Mouse (Mus musculus): ENCODE results near the gene Rd3l.
A peak's percentile ranks its signal among the peaks of the same experiment; 100 is the strongest.
"Not testable (repeated sequence)": the region's sequence is repeated elsewhere in the genome, so short reads cannot be mapped to it uniquely, and the experiment has no call there.

Gene Rd3l

DNA sequence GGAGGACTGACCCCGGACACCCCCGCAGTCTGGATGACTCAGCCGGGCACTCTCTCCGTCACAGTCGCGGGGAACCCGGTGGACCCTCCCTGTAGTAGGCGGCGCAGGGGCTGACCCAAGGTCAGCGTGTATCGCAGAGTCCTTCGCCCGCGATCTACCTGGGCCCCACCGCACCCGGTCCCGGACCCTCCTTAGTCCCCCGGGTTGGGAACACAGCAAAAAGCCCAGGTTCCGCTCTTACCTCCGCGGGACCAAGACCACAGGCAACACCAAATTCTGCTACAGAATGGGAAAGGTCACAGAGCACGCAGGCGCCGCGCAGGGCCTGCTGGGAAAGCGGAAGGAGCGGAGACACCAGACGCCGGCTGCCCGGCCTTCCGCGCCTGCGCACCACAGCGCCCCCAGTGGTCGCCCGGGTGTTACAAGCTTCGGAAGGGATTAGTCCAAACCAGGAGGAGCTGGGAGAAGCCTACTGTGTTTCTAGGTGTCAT is 14.4 kb downstream of the Rd3l start, which contains the start of gene Atp5mpl:
TSS of gene Atp5mpl (minus strand) at position 295 of the 491 bp plus-strand sequence.
- peak; percentile 84 to 96 for DNase-seq (ENCODE audit: low spot score in 2 of 2)

- no peak for DNase-seq (ENCODE audit: low spot score in 2 of 2)
Measured at GRCm38 (mm10) chr12:111963339-111963738, 17.8 kb downstream of the Rd3l start.

DNA sequence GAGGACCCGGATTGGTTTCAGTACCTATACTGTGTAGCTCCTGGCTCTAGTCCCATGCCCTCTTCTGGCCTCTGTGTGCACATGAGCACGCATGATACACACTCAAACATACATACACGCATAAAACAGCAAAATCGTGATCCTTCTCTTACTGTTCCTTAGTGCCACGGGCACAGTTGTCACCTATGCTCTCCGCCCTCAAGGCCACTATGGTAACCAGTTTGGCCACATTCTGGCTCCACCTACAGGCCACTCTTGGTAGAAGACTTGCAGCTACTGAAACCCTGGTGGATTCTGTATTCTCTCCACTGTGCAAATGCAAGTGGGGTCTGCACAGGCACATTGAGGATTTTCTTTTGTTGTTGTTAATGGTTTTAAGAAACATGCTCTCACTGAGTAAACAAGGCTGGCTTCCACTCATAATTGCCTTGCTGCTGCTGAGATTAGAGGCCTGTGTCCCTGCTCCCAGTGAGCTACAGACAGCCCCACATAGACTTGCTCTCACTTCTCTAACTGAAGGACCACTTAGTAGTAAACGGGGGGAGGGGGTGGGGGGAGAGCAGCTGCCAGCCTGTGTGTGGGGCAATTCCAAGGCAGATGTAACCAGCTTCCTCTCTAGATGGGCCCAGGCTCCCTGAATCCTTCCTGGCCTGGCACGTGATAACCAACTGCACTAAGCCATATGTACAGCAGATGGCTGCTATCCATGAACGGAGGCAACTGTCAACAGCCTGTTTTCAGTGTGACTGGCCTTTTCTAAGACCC is 22.8 kb downstream of the Rd3l start:
- DNase-seq (ENCODE audit: low spot score in 2 of 2): peak in 1 of 2 experiments; percentile 80

- DNase-seq (ENCODE audit: low spot score in 2 of 2): no peak
Measured at GRCm38 (mm10) chr12:111956173-111956572, 24.9 kb downstream of the Rd3l start.

GRCm38 (mm10) chr12:111951701-111952100 is 29.4 kb downstream of the Rd3l start:
- DNase-seq (ENCODE audit: low spot score in 2 of 2): peak in 1 of 2 experiments; percentile 36

DNA sequence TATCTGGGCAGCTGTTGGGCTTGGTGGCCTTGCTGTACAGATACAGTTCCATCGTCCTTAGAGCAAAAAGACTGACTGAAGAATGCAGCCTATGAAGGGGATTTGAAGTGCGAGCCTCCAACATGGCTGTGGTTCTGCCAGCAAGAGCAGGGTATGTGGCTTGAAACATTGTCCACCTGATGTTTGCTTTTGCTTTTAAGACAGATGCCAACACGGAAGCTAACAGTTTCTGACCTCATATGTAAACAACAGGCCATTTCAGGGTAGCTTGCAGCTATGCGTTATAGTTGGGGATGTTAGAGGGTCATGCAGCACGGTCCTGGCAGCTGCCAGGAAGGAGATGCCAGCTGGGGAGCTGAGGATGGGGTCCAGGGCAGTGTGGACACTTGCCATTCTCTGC is 30.6 kb downstream of the Rd3l start:
- no peak for DNase-seq (ENCODE audit: low spot score in 2 of 2)

DNA sequence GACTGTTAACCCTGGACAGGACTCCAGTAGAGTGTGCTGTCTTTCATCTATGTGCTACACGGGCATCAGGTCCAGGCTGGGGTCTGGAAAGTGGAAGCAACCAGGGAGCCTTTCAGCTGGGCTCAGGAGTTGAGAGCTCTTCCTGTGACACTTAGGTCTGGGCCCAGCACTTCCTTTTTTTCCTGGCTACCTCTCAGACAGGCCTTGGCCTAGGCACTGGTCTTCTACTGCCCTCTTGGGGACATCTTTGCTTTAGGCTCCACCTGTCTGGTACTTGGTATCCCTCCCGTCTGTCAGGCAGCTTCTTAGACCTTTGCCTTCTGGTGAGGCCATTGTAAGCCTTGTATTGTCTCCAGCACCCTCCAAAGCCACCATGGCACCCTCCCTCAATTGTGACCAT is 34.4 kb downstream of the Rd3l start:
- peak in 1 of 2 experiments; percentile 65 for DNase-seq (ENCODE audit: low spot score in 2 of 2)

GRCm38 (mm10) chr12:111945765-111946655 is 35.1 kb downstream of the Rd3l start:
- DNase-seq (ENCODE audit: low spot score in 2 of 2): not testable (repeated sequence)

DNA sequence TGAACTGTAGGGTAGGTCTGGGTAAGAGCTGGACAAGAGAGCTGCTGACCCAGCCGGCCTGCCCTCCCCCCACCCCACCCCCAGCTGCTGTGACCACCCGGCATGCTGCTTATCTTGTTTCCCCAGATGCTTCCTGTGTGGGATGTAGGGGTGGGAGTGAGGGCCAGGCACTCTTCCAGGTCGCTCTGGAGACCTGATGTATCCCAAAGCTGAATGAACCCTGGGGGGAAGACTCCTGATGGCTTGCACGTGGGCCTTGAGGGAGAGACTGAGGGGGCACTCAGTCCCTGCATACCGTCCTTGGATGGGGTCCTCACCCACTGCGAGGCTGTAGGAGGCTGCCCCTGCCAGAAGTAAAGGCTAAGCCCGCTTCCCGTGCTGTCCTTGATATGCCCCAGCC is 36.0 kb downstream of the Rd3l start:
- DNase-seq (ENCODE audit: low spot score in 2 of 2): no peak

DNA sequence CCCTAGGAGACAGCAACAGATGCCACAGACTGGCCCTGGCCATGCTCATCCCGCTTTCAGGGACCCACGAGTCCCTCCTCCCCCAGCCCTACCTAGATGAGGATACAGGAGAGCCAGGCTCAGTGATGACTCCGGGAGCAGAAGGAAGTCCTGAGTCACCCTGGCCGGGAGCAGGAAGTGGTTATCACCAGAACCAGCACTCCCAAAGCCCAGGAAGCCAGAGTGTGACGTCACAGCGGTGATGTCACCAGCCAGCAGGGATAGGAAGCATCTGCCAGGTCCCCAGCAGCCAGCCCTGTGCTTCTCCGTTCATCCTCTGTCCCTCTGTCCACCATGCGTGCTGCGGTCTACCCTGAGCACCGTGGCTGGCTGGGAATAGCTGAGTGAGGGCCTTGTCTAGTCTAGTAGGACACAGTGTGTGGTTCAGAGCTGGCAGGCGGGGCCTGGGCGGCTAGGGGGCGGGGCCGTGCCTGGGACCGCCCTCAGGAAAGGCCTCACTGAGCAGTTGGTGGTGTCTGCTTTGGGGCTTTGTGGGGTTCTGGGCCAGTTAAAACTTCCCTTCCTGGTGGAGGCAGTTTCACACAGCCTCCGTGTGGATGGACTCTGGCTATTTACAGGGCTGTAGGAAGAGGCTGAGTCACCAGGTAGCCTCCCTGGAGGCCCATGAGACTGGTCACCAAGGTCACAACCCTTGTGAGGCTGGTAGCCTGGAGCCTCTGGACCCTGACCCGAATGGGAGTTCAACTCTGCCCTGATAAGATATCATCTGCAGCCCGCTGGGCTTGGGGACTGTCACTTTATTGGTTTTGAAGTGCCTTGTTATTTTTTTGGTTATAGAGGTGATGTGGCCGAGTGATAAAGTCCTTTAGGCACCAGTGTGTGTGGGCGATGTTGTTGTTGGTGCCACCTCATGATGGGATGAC is 36.8 kb downstream of the Rd3l start:
- not testable (repeated sequence) for DNase-seq (ENCODE audit: low spot score in 2 of 2)

DNA sequence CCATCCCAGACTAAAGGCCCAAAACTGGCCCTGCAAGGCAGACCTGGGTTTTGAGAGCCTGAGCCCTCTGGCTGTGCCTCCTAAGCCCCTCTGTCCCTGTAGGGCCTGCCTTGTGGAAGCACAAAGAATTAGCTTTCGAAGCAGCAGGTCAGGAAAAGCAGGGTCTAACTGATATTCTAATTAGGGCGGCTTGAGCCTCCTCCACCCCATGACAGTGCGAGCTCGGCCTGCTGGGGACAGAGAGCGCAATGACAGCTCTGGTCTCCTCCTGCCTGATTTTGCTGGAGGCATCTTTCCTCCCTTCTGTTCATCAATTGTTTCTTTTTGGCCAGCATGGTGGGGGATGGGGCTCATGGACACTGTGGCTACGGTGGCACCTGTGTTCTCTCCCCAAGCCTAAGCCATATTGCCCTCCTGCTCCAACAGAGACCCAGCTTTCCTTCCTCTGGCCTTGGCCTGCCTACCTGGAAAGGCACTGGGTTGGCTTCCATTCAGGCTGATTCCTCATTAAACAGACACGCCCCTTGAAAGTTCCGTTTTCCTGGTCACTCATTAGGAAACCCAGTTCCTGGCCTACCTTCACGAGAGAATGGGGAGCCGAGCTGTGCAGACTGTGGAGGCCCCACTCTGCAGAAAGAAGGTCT is 37.6 kb downstream of the Rd3l start:
- no peak for DNase-seq (ENCODE audit: low spot score in 2 of 2)

GRCm38 (mm10) chr12:111938623-111939177 is 42.4 kb downstream of the Rd3l start:
- no peak for DNase-seq (ENCODE audit: low spot score in 2 of 2)

DNA sequence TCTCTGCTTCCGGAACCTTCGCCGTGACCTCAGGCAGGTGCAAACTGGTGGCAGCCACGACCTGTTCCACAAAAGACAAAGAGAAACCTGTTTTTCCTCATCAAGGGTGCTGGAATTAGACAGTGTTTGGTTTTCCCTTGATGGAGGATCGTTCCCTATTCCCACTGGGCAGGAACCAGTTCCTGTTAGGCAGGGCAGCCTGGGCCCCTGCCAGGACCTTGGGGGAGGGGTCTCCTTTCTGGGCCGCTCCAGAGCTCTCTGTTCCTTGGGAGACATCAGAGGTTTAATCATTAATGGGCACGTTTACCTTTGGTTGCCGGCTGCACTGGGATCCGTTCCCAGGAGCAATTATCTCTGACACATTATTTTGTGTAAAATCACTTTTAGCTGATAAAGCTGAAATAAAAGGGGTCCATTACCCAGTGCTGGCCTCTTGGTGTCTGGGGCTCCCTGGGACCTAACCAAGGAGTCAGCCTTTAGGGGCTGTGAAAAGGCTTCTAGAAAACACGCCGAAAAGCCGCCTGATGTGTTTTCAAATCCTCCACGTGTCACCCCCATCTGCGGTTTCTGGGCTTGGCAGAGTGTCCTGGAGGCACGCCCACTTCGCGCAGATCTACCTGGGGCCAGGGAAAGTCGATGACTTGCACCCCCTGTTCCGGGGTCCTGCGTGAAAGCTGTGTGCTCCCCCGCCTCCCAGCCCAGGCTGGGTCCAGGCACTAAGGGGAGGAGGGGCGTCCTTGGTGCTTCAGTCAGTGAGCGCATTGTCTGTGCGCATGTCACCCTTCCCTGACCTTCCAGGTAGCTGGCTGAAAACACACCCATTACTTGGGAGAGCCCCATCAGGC is 44.2 kb downstream of the Rd3l start:
- no peak for DNase-seq (ENCODE audit: low spot score in 2 of 2)

- no peak for DNase-seq (ENCODE audit: low spot score in 2 of 2)
Measured at GRCm38 (mm10) chr12:111933971-111934370, 47.1 kb downstream of the Rd3l start.

DNA sequence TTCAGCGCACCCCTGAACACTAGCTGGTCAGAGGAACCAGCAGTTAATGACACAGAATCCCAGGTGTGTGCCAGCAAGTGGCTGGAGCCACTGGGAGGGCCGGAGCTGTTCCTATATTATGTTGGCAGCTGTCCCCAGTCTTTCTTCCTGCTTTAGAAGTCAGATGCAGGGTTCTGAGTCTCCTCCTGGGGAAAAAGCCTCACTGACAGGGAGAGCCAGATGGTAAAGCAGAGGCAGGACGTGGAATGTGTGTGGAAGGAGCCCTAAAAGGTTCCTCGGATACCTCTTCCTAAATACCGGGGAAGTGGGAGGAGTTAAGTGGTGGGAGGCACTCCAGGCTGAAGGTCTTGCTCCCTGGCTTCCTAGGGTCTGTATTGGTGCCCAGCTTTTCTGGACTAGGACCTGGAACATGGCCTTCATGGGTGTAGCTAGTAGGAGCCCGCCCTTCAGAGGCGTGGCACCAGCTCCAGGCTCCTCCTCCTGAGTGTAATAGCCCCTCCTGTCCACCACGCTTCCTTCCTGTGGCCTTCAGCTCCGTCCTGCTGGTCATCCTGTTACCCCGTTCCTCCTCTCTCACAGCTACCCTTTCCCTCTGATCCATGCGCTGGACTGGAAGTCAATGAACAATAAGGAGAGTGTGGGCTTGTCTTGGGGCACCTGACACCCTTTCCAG is 47.9 kb downstream of the Rd3l start:
- DNase-seq (ENCODE audit: low spot score in 2 of 2): no peak

GRCm38 (mm10) chr12:111932513-111932912 is 48.6 kb downstream of the Rd3l start:
- no peak for DNase-seq (ENCODE audit: low spot score in 2 of 2)

GRCm38 (mm10) chr12:111931411-111932025 is 49.6 kb downstream of the Rd3l start:
- no peak for DNase-seq (ENCODE audit: low spot score in 2 of 2)

All from left cerebral cortex, adult 9 months (tissue).